Mouse (Mus musculus) monocyte, adult 2 months (primary cell): ENCODE measurements around the gene Ninl.
A peak's percentile ranks its signal among the peaks of the same experiment; 100 is the strongest.
"Not testable (repeated sequence)": the region's sequence is repeated elsewhere in the genome, so short reads cannot be mapped to it uniquely, and the experiment has no call there.

Source experiments
- DNase-seq, 2 experiments: peaks; one replicate each; pipeline ENCODE4 v3.0.0; 2022; ENCODE audit warnings: low spot score in 2 of 2, low read depth in 1 of 2

Ninl gene

DNA sequence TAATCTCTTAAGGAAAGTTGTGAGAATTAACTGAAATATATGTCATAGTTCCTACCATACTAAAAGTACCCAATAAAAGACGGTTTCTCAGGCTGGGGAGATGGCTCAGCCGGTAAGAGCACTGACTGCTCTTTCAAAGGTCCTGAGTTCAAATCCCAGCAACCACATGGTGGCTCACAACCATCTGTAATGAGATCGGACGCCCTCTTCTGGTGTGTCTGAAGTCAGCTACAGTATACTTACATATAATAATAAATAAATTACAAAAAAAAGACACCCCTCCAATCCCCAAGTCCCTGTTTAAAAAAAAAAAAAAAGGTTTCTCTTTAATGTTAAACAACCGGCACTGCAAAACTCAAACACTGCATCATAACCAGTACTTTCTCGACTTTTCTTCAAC lies 130.3 kb downstream of the Ninl start:
- not testable (repeated sequence) for DNase-seq

GRCm38 (mm10) chr2:150904936-150905450 lies 134.2 kb downstream of the Ninl start, which contains the start of gene Gins1:
Gins1 (plus strand) TSS chr2:150905400.
- DNase-seq, result no peak

DNA sequence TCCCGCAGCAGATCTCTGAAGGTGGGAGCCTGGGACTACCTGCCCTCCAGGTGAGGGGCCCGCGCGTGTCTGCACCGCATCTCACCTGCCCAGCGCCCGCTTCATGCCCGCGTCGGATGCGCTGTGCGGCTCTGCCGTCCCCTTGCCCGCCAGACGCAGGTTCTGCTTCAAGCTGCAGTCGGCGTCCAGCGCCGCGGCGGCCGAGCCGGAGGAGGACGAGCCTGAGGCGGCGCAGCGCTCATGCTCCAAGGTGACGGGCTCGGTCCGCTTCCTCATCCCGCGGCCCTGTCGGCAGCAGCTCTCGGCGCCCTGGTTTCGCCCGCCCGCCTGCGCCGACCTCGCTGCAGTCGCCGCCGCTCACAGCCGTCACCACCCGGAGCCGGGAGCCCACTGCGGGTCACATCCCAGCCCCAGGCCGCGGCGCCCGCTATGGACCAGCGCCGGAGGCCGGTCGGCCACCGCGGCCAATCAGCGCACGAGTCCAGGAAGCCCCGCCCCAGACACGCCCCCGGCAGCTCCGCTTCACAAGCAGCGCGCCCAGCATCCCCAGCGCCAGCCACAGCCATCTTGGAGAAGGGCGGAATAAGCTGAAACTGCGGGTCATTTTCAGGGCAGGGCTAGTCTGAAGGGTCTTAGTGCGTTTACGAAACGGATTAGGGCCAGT lies 134.8 kb downstream of the Ninl start, which contains the start of gene Abhd12:
TSS of gene Abhd12 (minus strand) at position 470 of the 664 bp plus-strand sequence.
- DNase-seq, result peak; percentile 86 to 96

- no peak for DNase-seq
Measured at GRCm38 (mm10) chr2:150902347-150902746, 136.8 kb downstream of the Ninl start.

DNA sequence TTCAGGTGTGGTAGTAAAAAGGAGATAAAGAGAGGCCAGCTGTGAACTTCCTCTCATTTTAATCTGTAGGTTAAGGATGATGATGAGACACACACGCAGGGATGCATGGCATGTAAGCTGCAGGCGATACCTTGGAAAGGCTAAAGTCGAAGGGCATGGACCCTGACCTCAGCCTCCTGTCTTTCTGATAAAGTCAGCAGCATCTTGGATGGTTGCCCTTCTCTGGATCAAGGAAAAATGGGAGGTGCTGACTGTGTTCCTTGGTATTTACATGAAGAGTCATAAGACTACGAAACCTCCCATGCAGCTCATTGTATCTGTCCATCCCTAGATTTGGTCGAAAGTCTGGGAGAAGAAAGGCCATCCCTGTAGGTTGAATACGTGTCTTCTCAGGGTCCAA lies 138.8 kb downstream of the Ninl start:
- no peak for DNase-seq

GRCm38 (mm10) chr2:150895691-150896252 lies 143.4 kb downstream of the Ninl start:
- peak in 1 of 2 experiments; percentile 19 for DNase-seq

DNA sequence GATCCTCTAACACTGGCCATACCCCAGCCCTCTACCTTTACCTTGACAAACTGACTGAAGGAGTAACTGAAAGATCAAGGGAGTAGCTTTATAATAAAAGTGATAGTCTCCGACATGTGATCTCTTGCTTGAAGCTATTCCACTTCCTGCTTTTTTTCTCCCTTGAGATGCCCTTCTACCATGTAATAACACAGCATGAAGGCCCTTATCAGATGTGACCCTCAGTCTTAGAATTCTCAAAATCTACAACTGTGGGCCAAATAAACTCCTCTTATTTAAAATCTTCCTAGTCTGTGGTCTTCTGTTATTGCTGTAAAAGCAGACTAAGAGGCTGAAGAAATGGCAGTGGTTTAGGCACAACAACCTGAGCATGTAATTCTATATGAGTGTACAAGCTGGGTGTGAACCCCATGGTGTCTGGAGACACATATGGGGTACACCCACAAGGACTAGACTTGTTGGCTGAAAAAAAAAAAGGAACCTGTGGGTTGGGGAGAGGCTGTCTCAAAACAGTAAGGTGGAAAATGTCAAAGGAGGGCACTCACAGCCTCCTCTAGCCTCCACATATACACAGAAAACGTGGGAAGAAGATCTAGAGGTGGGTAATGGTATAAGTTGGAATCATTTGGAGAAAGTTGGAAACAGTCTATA lies 144.4 kb downstream of the Ninl start:
- no peak for DNase-seq

- no peak for DNase-seq
Measured at GRCm38 (mm10) chr2:150887370-150887769, 151.8 kb downstream of the Ninl start.

DNA sequence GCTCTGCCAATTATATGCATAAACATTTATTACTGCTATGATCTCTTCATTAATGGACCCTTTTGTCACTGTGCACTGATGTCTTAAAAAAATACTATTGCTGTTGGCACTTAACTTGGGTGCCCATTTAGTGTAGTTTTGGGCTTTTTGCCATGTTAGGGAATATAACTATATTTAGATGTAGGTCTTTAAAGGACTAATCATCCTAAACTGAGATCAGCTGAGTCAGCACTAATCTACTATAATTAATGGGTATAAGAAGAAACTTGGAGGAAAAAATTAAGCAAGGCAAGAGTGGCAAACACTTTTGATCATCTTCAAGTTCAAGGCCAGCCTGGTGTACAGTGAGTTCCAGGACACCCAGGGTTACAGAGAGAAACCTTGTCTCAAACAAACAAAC lies 152.9 kb downstream of the Ninl start:
- DNase-seq, result no peak

GRCm38 (mm10) chr2:150885814-150886213 lies 153.4 kb downstream of the Ninl start:
- no peak for DNase-seq

DNA sequence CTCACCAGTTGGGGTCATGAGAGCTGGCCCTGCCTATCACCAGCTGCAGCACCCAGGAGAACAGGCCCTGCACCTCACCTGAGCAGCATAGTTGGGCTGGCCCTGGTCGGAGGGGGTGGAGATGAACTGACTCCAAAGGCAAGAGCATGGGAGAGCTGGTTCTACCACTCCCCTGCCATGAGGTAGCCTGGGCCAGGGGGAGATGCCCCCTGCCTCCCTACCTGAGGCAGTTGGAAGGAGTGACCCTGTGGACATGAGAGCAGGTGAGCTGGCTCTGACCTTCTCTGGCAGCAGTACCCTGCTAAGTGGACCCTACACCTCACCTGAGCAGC lies 154.4 kb downstream of the Ninl start:
- no peak for DNase-seq
